In genomic region chr4:43025084-43025960, GRCm38 (mm10) we compare ENCODE assay signal across 8 mouse cellular contexts. TPM values are rescaled to one million over a fixed set of nuclear protein-coding genes. Genes with fewer than 3 reads are reported as not detected.
DNase-seq lines count a peak whose midpoint lies in the region; ATAC-seq and TF ChIP-seq lines count a peak whose summit lies in the region.

TSS of gene Pigo (minus strand) at chr4:43025819.

- H3K9ac ChIP-seq in heart, embryonic 11.5 days (ENCODE audit: low read depth, low read length): peak within 1 kb of the TSS; percentile 70
- peak within 1 kb of the TSS; percentile 74 for H3K9ac ChIP-seq in kidney, embryonic 16.5 days (replicated peaks; ENCODE audit: low read length)
- H3K9ac ChIP-seq in liver, adult 2 months (ENCODE audit: low read depth, low read length): peak within 1 kb of the TSS; percentile 77

- peaks cover 32% of the 10 kb centered on the region for H3K36me3 ChIP-seq in heart, embryonic 11.5 days (ENCODE audit: control insufficient read depth, insufficient read depth, low read length)
- peaks cover 57% of the 10 kb centered on the region for H3K36me3 ChIP-seq in kidney, embryonic 16.5 days (ENCODE audit: insufficient read depth, low read length)
- peaks cover 6% of the 10 kb centered on the region; the same call in 1 of the 2 replicates for H3K36me3 ChIP-seq in liver, adult 2 months (ENCODE audit: control insufficient read depth, insufficient read depth, low read length)
- H3K36me3 ChIP-seq in myocyte (ENCODE audit: control insufficient read depth, insufficient read depth): no peaks in the 10 kb centered on the region
- peaks cover 14% of the 10 kb centered on the region for H3K36me3 ChIP-seq in splenic B cell, adult 2 months (ENCODE audit: control insufficient read depth, insufficient read depth, low read length, poor library complexity, severe bottlenecking)

- WGBS in heart, embryonic 11.5 days (ENCODE audit: insufficient replicate concordance): 7% methylated on average over 42 of the region's 42 CpGs
- 7% methylated on average over 42 of the region's 42 CpGs for WGBS in kidney, embryonic 16.5 days
- WGBS in liver, adult 2 months: 6% methylated on average over 42 of the region's 42 CpGs

- DNase-seq in B cell, adult 2 months: peak; percentile 92 to 93
- peak; percentile 98 for DNase-seq in brain, adult 2 months (ENCODE audit: low read depth, low spot score)
- DNase-seq in liver, adult 2 months (ENCODE audit: extremely low read depth, low read depth, low spot score): peak; percentile 88
- peak; percentile 92 for DNase-seq in splenic B cell, adult 2 months (ENCODE audit: low read depth, low spot score)

- peak; percentile 95 for TF ChIP-seq CTCF in liver, adult 2 months (IDR thresholded peaks at IDR 0.05; ENCODE audit: low read depth, low read length)

- no peak for TF ChIP-seq POLR2A in liver, adult 2 months (IDR thresholded peaks at IDR 0.05; ENCODE audit: extremely low read depth, insufficient read depth, low read length)
- peak; percentile 49 for TF ChIP-seq POLR2A in myocyte (IDR thresholded peaks at IDR 0.05; ENCODE audit: insufficient read length, low read depth)

- H3K4me2 ChIP-seq in heart, embryonic 11.5 days: peak within 1 kb of the TSS; percentile 86
- H3K4me2 ChIP-seq in kidney, embryonic 16.5 days (replicated peaks; ENCODE audit: low read depth, low read length): peak within 1 kb of the TSS; percentile 87
- H3K4me2 ChIP-seq in myocyte (ENCODE audit: low read depth): peak within 1 kb of the TSS; percentile 95

- peak; percentile 92 for ATAC-seq in erythroblast, adult 5-6 weeks (replicated peaks; ENCODE audit: low FRiP score, poor library complexity, severe bottlenecking)
- peak; percentile 80 for ATAC-seq in heart, embryonic 11.5 days (replicated peaks; ENCODE audit: insufficient number of reproducible peaks, low FRiP score, low TSS enrichment)
- peak; percentile 94 for ATAC-seq in kidney, embryonic 16.5 days (ENCODE audit: low FRiP score, low TSS enrichment)

- H3ac ChIP-seq in myocyte (ENCODE audit: control insufficient read depth, insufficient read length): no peak within 1 kb of the TSS

- H3K4me1 ChIP-seq in heart, embryonic 11.5 days (ENCODE audit: control insufficient read depth, insufficient read depth, low read length): peaks cover 9% of the 10 kb centered on the region
- peaks cover 16% of the 10 kb centered on the region for H3K4me1 ChIP-seq in kidney, embryonic 16.5 days (ENCODE audit: insufficient read depth, low read length)
- peaks cover 11% of the 10 kb centered on the region for H3K4me1 ChIP-seq in liver, adult 2 months (ENCODE audit: control insufficient read depth, insufficient read depth, low read length)

- H3K9me3 ChIP-seq in heart, embryonic 11.5 days (replicated peaks; ENCODE audit: control insufficient read depth, low read length): no peaks in the 10 kb centered on the region
- H3K9me3 ChIP-seq in kidney, embryonic 16.5 days (ENCODE audit: low read length): no peaks in the 10 kb centered on the region

- H3K4me3 ChIP-seq in heart, embryonic 11.5 days (ENCODE audit: low read depth, low read length): peak within 1 kb of the TSS; percentile 55
- peak within 1 kb of the TSS; percentile 59 for H3K4me3 ChIP-seq in kidney, embryonic 16.5 days (ENCODE audit: low read length)
- H3K4me3 ChIP-seq in liver, adult 2 months (ENCODE audit: insufficient read depth, low read depth, low read length): peak within 1 kb of the TSS; percentile 76
- peak within 1 kb of the TSS; percentile 32 for H3K4me3 ChIP-seq in myocyte

- no peaks in the 10 kb centered on the region; the same call in 1 of the 2 replicates for H3K79me2 ChIP-seq in liver, adult 2 months (ENCODE audit: control insufficient read depth, insufficient read depth, low read length)
- peaks cover 2% of the 10 kb centered on the region for H3K79me2 ChIP-seq in myocyte (ENCODE audit: control insufficient read depth, insufficient read depth)

- no peaks in the 10 kb centered on the region for H3K27me3 ChIP-seq in heart, embryonic 11.5 days (ENCODE audit: control insufficient read depth, insufficient read depth, low read length)
- H3K27me3 ChIP-seq in kidney, embryonic 16.5 days (ENCODE audit: insufficient read depth, low read length): no peaks in the 10 kb centered on the region
- no peaks in the 10 kb centered on the region for H3K27me3 ChIP-seq in liver, adult 2 months (ENCODE audit: control insufficient read depth, insufficient read depth, low read length)
- H3K27me3 ChIP-seq in myocyte (ENCODE audit: control insufficient read depth, insufficient read depth, insufficient read length): no peaks in the 10 kb centered on the region
- H3K27me3 ChIP-seq in splenic B cell, adult 2 months (ENCODE audit: control insufficient read depth, insufficient read depth, low read length, poor library complexity, severe bottlenecking): no peaks in the 10 kb centered on the region

- peak within 1 kb of the TSS; percentile 80 for H3K27ac ChIP-seq in heart, embryonic 11.5 days (ENCODE audit: low read depth, low read length)
- peak within 1 kb of the TSS; percentile 94 for H3K27ac ChIP-seq in kidney, embryonic 16.5 days (ENCODE audit: low read length)
- H3K27ac ChIP-seq in liver, adult 2 months (replicated peaks; ENCODE audit: insufficient read depth, low read depth, low read length): peak within 1 kb of the TSS; percentile 94

TF ChIP-seq in myocyte, 11 proteins besides CTCF, POLR2A, EP300 and RAD21:
- TF ChIP-seq MYOD1 (IDR thresholded peaks at IDR 0.05; ENCODE audit: control insufficient read depth in 1 of 3, insufficient read length in 2 of 3, low read depth in 2 of 3): peak in 2 of 3 experiments; percentile 12 to 20
- peak; percentile 82 for TF ChIP-seq POLR2AphosphoS2 (IDR thresholded peaks at IDR 0.05; ENCODE audit: insufficient read length, low read depth)
- TF ChIP-seq SRF (IDR thresholded peaks at IDR 0.05; ENCODE audit: control insufficient read depth, insufficient read length, low read depth): no peak

RNA-seq across cellular contexts. Expression of gene Pigo, which starts in this region (rescaled TPM):
- total RNA-seq in erythroblast, adult 5-6 weeks (2015; ENCODE audit: low replicate concordance): 4.8 and 24.2 TPM in 2 replicates
- total RNA-seq in erythroblast, adult 5-6 weeks (2017; ENCODE audit: low replicate concordance): 8.8 and 10.2 TPM in 2 replicates
- polyA plus RNA-seq in heart, embryonic 11.5 days (2014; fragmentation: Nextera tagmentation; extraction: Ambion mirVana): 13.2 and 13.6 TPM in 2 replicates
- 29.8 and 32.2 TPM in 2 replicates for polyA plus RNA-seq in kidney, embryonic 16.5 days (2015; fragmentation: Nextera tagmentation; extraction: Ambion mirVana)
- total RNA-seq in liver, adult 2 months (2014; rRNA removed): 6.9 and 7.2 TPM in 2 replicates
- 11.0 and 14.0 TPM in 2 replicates for polyA plus RNA-seq in liver, adult 2 months (2012; rRNA removed)
- 8.0 TPM for polyA plus RNA-seq in myocyte (2012; fragmentation: generic; extraction: Trizol)

Comparison
In these comparisons a context has a peak if more than half of its experiments do, and no peak if none do; other contexts are left out.
1. Peak in every context shown above with its lines: DNase-seq, ATAC-seq, H3K4me3 ChIP-seq and H3K27ac ChIP-seq.